Mouse (Mus musculus) MEL (cell line): Measurements from ENCODE around the gene Polk.

Source experiments
- CTCF ChIP-seq, 3 experiments: IDR thresholded peaks in 2 of 3; conservative IDR thresholded peaks in 1 of 3; 2 replicates each; pipeline ENCODE4 v1.5.1; 2011 to 2012; ENCODE audit warnings: low read length in 3 of 3, low read depth in 2 of 3, mild to moderate bottlenecking in 2 of 3, improper control_type of control experiment in 1 of 3, inconsistent platforms in 1 of 3, mixed read lengths in 1 of 3, moderate library complexity in 1 of 3; ENCODE audit not compliant: control insufficient read depth in 1 of 3, insufficient read depth in 1 of 3, poor library complexity in 1 of 3, severe bottlenecking in 1 of 3
- JUND ChIP-seq: IDR thresholded peaks from 2 replicates; pipeline ENCODE4 v1.6.1; 2011; ENCODE audit warnings: low read depth, mild to moderate bottlenecking, improper control_type of control experiment, low read length
- MAX ChIP-seq: IDR thresholded peaks from 2 replicates; pipeline ENCODE4 v1.6.1; 2011; ENCODE audit warnings: low read length, improper control_type of control experiment
- POLR2A ChIP-seq, 2 experiments: IDR thresholded peaks; 2 replicates each; pipeline ENCODE4 v1.6.1; 2011 to 2012; ENCODE audit warnings: low read length in 2 of 2, mild to moderate bottlenecking in 2 of 2, control low read depth in 1 of 2, improper control_type of control experiment in 1 of 2, low read depth in 1 of 2, moderate library complexity in 1 of 2; ENCODE audit not compliant: control insufficient read depth in 1 of 2, insufficient read depth in 1 of 2, poor library complexity in 1 of 2
- ZMIZ1 ChIP-seq: IDR thresholded peaks from 2 replicates; pipeline ENCODE4 v1.6.1; 2012; ENCODE audit warnings: low read depth, mild to moderate bottlenecking, inconsistent platforms, low read length, improper control_type of control experiment, moderate library complexity

GRCm38 (mm10) chr13:96431595-96432156, 110.7 kb downstream of the Polk start:
- TF ChIP-seq POLR2A (IDR thresholded peaks at IDR 0.05; ENCODE audit: control insufficient read depth in 1 of 2, insufficient read depth in 1 of 2, low read depth in 1 of 2, low read length in 2 of 2, poor library complexity in 1 of 2), result no peak
- TF ChIP-seq CTCF (IDR thresholded peaks at IDR 0.05 in 2 of 3, conservative IDR thresholded peaks at IDR 0.05 in 1 of 3; ENCODE audit: control insufficient read depth in 1 of 3, insufficient read depth in 1 of 3, low read depth in 2 of 3, low read length in 3 of 3, poor library complexity in 1 of 3, severe bottlenecking in 1 of 3), result peak; percentile 58 to 83 (median 75)
- peak; percentile 51 for TF ChIP-seq MAX
- TF ChIP-seq JUND, result no peak
- no peak for TF ChIP-seq ZMIZ1
